Mouse (Mus musculus) liver, postnatal 0 days (tissue): Measurements from ENCODE around the gene Vps18.

ENCODE experiments used
- CTCF ChIP-seq: sonication (generic); IDR thresholded peaks from 2 replicates; pipeline ENCODE4 v1.5.1; 2016; ENCODE audit warnings: antibody characterized with exemption, low read depth
- EP300 ChIP-seq: IDR thresholded peaks from 2 replicates; pipeline ENCODE4 v1.6.1; 2016; ENCODE audit warnings: antibody characterized with exemption, low read depth, mild to moderate bottlenecking

- TF ChIP-seq CTCF (no peak), EP300 (no peak)
Observed at GRCm38 (mm10) chr2:119292852-119293251, 4.3 kb downstream of the Vps18 start.
